Mouse (Mus musculus): ENCODE data around the gene Pip4k2b. TPM values are rescaled to one million over a fixed set of nuclear protein-coding genes. Genes with fewer than 3 reads are reported as not detected.

The Pip4k2b gene
- polyA plus RNA-seq, 1 experiment from 2014 or later = 2.1 TPM

DNA sequence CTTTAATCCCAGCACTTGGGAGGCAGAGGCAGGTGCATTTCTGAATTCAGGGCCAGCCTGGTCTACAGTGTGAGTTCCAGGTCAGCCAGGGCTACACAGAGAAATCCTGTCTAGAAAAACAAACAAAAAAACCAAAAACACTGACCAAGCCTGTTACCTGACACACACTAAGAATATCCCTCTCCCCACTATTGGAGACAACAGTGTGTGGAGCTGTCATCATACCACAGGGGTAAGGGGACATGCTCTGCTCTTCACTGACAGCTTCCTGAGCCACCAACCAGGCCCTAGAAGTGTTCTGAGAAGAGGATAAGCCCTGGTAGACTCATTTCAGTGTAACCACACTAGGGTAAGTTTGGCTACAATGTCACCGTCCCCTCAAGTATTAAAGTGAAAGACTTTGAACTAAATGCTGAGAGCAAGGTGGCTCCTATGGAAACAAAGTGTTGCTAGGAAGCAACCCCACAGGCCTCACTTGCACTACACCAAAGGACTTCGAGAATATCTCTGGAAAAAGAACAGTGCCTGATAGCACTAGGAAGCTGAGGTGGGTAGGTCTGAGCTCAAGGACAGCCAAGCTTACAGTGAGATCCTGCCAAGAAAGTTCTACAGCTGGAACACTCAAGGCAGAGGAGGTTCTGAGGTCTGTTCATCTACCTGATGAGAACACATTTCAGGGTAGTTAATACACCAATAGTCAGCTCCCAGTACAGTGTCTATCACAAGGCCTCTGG lies 35.6 kb upstream of the Pip4k2b start:
- Histone ChIP-seq H3K27me3 (ENCODE audit: control insufficient read depth, insufficient read depth, low read length) (no peaks in the 10 kb centered on the region), H3K4me1 (ENCODE audit: control insufficient read depth, insufficient read depth, low read length) (peaks cover 11% of the 10 kb centered on the region; the same call in 1 of the 2 replicates), H3K36me3 (ENCODE audit: control insufficient read depth, insufficient read depth, low read length) (peaks cover 38% of the 10 kb centered on the region), H3K9ac (ENCODE audit: low read length) (peak overlapping the region; percentile 2; the same call in 1 of the 2 replicates), H3K4me2 (ENCODE audit: low read depth, severe bottlenecking) (peak overlapping the region; percentile 65), H3K27ac (replicated peaks; ENCODE audit: low read depth, low read length) (no peak overlapping the region), H3K9me3 (ENCODE audit: control insufficient read depth, low read length) (no peaks in the 10 kb centered on the region), H3K4me3 (ENCODE audit: low read depth, low read length) (peak overlapping the region; percentile 97)
- DNase-seq (ENCODE audit: low spot score) (no peak), ATAC-seq (ENCODE audit: insufficient number of reproducible peaks, low FRiP score, low TSS enrichment, low read depth) (no peak)
- 90% methylated on average over 2 of the region's 2 CpGs for WGBS

DNA sequence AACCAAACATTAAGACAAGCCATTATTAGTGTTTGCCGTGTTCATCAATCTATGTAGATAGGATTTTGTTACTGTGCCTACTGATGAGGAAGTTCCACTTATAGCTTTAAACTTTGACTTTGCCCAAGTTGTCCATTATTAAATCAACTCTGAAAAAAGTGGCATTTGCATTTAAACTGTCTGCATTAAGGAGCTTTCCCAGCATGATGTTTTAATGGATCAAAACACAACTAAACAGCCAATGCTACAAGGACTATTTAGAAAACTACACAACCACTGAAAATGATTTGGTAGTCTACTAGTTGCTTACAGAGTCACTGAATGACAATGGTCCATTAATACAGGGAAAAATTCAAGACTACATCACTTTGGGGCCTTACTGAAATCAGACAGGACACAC lies 34.4 kb upstream of the Pip4k2b start:
- peaks cover 11% of the 10 kb centered on the region; the same call in 1 of the 2 replicates for H3K4me1 ChIP-seq (ENCODE audit: control insufficient read depth, insufficient read depth, low read length)
- H3K27me3 ChIP-seq (ENCODE audit: control insufficient read depth, insufficient read depth, low read length) = no peaks in the 10 kb centered on the region
- DNase-seq (ENCODE audit: low spot score) = no peak
- no peaks in the 10 kb centered on the region for H3K9me3 ChIP-seq (ENCODE audit: control insufficient read depth, low read length)
- no peak overlapping the region for H3K27ac ChIP-seq (replicated peaks; ENCODE audit: low read depth, low read length)
- 96% methylated on average over 1 of the region's 1 CpGs for WGBS
- no peak for ATAC-seq (ENCODE audit: insufficient number of reproducible peaks, low FRiP score, low TSS enrichment, low read depth)
- no peak overlapping the region for H3K4me2 ChIP-seq (ENCODE audit: low read depth, severe bottlenecking)
- H3K9ac ChIP-seq (ENCODE audit: low read length) = no peak overlapping the region
- H3K4me3 ChIP-seq (ENCODE audit: low read depth, low read length) = no peak overlapping the region
- peaks cover 38% of the 10 kb centered on the region for H3K36me3 ChIP-seq (ENCODE audit: control insufficient read depth, insufficient read depth, low read length)

- H3K4me2 ChIP-seq (ENCODE audit: low read depth, severe bottlenecking) = no peak overlapping the region
- H3K27me3 ChIP-seq (ENCODE audit: control insufficient read depth, insufficient read depth, low read length) = no peaks in the 10 kb centered on the region
- ATAC-seq (ENCODE audit: insufficient number of reproducible peaks, low FRiP score, low TSS enrichment, low read depth) (peak; percentile 20; the same call in 1 of the 2 replicates), DNase-seq (ENCODE audit: low spot score) (peak; percentile 40)
- H3K4me1 ChIP-seq (ENCODE audit: control insufficient read depth, insufficient read depth, low read length) = peaks cover 11% of the 10 kb centered on the region; the same call in 1 of the 2 replicates
- 39% methylated on average over 2 of the region's 2 CpGs for WGBS
- peaks cover 38% of the 10 kb centered on the region for H3K36me3 ChIP-seq (ENCODE audit: control insufficient read depth, insufficient read depth, low read length)
- H3K4me3 ChIP-seq (ENCODE audit: low read depth, low read length) = no peak overlapping the region
- no peak overlapping the region for H3K27ac ChIP-seq (replicated peaks; ENCODE audit: low read depth, low read length)
- no peak overlapping the region for H3K9ac ChIP-seq (ENCODE audit: low read length)
- no peaks in the 10 kb centered on the region for H3K9me3 ChIP-seq (ENCODE audit: control insufficient read depth, low read length)
Observed at GRCm38 (mm10) chr11:97777129-97777529, 32.6 kb upstream of the Pip4k2b start.

- ATAC-seq (ENCODE audit: insufficient number of reproducible peaks, low FRiP score, low TSS enrichment, low read depth) = peak; percentile 44; the same call in 1 of the 2 replicates
Observed at GRCm38 (mm10) chr11:97776497-97777128, 32.1 kb upstream of the Pip4k2b start.

GRCm38 (mm10) chr11:97775808-97776496 lies 31.4 kb upstream of the Pip4k2b start, which contains the start of gene 1700001P01Rik:
1700001P01Rik (minus strand) TSS chr11:97775918.
- Histone ChIP-seq H3K9me3 (ENCODE audit: control insufficient read depth, low read length) (no peaks in the 10 kb centered on the region), H3K9ac (ENCODE audit: low read length) (no peak within 1 kb of the TSS), H3K27ac (replicated peaks; ENCODE audit: low read depth, low read length) (no peak within 1 kb of the TSS; the same call in 1 of the 2 replicates), H3K4me2 (ENCODE audit: low read depth, severe bottlenecking) (no peak within 1 kb of the TSS), H3K4me1 (ENCODE audit: control insufficient read depth, insufficient read depth, low read length) (peaks cover 10% of the 10 kb centered on the region; the same call in 1 of the 2 replicates), H3K36me3 (ENCODE audit: control insufficient read depth, insufficient read depth, low read length) (peaks cover 38% of the 10 kb centered on the region), H3K4me3 (ENCODE audit: low read depth, low read length) (no peak within 1 kb of the TSS), H3K27me3 (ENCODE audit: control insufficient read depth, insufficient read depth, low read length) (no peaks in the 10 kb centered on the region)
- WGBS = 60% methylated on average over 17 of the region's 17 CpGs
- DNase-seq (ENCODE audit: low spot score) (no peak), ATAC-seq (ENCODE audit: insufficient number of reproducible peaks, low FRiP score, low TSS enrichment, low read depth) (no peak; the same call in 1 of the 2 replicates)

More at GRCm38 (mm10) chr11:97776497-97777128, 32.1 kb upstream of the Pip4k2b start:
- Histone ChIP-seq H3K4me1 (ENCODE audit: control insufficient read depth, insufficient read depth, low read length) (peaks cover 11% of the 10 kb centered on the region; the same call in 1 of the 2 replicates), H3K36me3 (ENCODE audit: control insufficient read depth, insufficient read depth, low read length) (peaks cover 38% of the 10 kb centered on the region), H3K27me3 (ENCODE audit: control insufficient read depth, insufficient read depth, low read length) (no peaks in the 10 kb centered on the region), H3K9ac (ENCODE audit: low read length) (no peak overlapping the region), H3K4me3 (ENCODE audit: low read depth, low read length) (no peak overlapping the region), H3K27ac (replicated peaks; ENCODE audit: low read depth, low read length) (no peak overlapping the region), H3K9me3 (ENCODE audit: control insufficient read depth, low read length) (no peaks in the 10 kb centered on the region), H3K4me2 (ENCODE audit: low read depth, severe bottlenecking) (no peak overlapping the region)
- 61% methylated on average over 5 of the region's 5 CpGs for WGBS
- DNase-seq (ENCODE audit: low spot score) = peak; percentile 24

DNA sequence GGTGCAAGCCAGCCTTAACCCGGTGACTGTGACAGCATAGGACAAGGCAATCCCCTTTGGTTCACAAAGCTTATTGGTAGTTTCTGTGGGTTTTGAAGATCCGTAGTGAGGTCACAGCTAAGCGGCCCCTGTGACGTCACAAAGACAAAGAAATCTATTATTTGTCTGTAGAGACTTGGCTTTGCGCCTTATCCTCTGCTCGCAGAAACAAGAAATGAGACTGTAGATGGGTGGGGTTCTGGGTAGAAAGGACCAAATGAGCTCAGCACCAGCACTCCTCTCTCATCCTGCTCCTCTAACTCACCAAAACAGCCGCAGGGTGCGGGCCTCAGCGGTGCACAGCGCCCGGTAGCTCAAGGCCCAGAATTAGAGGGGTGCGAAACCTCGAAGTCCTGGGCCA lies 30.7 kb upstream of the Pip4k2b start:
- no peaks in the 10 kb centered on the region for H3K9me3 ChIP-seq (ENCODE audit: control insufficient read depth, low read length)
- H3K4me3 ChIP-seq (ENCODE audit: low read depth, low read length) = no peak overlapping the region
- H3K36me3 ChIP-seq (ENCODE audit: control insufficient read depth, insufficient read depth, low read length) = peaks cover 32% of the 10 kb centered on the region
- H3K9ac ChIP-seq (ENCODE audit: low read length) = no peak overlapping the region
- DNase-seq (ENCODE audit: low spot score) (no peak), ATAC-seq (ENCODE audit: insufficient number of reproducible peaks, low FRiP score, low TSS enrichment, low read depth) (no peak)
- 84% methylated on average over 13 of the region's 13 CpGs for WGBS
- peaks cover 2% of the 10 kb centered on the region; the same call in 1 of the 2 replicates for H3K4me1 ChIP-seq (ENCODE audit: control insufficient read depth, insufficient read depth, low read length)
- no peak overlapping the region for H3K4me2 ChIP-seq (ENCODE audit: low read depth, severe bottlenecking)
- no peaks in the 10 kb centered on the region for H3K27me3 ChIP-seq (ENCODE audit: control insufficient read depth, insufficient read depth, low read length)
- H3K27ac ChIP-seq (replicated peaks; ENCODE audit: low read depth, low read length) = no peak overlapping the region

- H3K4me2 ChIP-seq (ENCODE audit: low read depth, severe bottlenecking) = no peak overlapping the region
- 0 out of 2 replicates have a peak, but pooled peaks cover under 1% of the 10 kb centered on the region for H3K36me3 ChIP-seq (ENCODE audit: control insufficient read depth, insufficient read depth, low read length)
- no peaks in the 10 kb centered on the region for H3K4me1 ChIP-seq (ENCODE audit: control insufficient read depth, insufficient read depth, low read length)
- H3K4me3 ChIP-seq (ENCODE audit: low read depth, low read length) = no peak overlapping the region
- H3K27ac ChIP-seq (replicated peaks; ENCODE audit: low read depth, low read length) = no peak overlapping the region
- no peaks in the 10 kb centered on the region for H3K9me3 ChIP-seq (ENCODE audit: control insufficient read depth, low read length)
- 84% methylated on average over 14 of the region's 14 CpGs for WGBS
- no peak overlapping the region for H3K9ac ChIP-seq (ENCODE audit: low read length)
- ATAC-seq (ENCODE audit: insufficient number of reproducible peaks, low FRiP score, low TSS enrichment, low read depth) = no peak
- H3K27me3 ChIP-seq (ENCODE audit: control insufficient read depth, insufficient read depth, low read length) = no peaks in the 10 kb centered on the region
- DNase-seq (ENCODE audit: low spot score) = no peak
Observed at GRCm38 (mm10) chr11:97771410-97771809, 26.9 kb upstream of the Pip4k2b start.

- H3K36me3 ChIP-seq (ENCODE audit: control insufficient read depth, insufficient read depth, low read length) = no peaks in the 10 kb centered on the region
- no peak for ATAC-seq (ENCODE audit: insufficient number of reproducible peaks, low FRiP score, low TSS enrichment, low read depth)
- WGBS = 41% methylated on average over 2 of the region's 2 CpGs
- H3K9ac ChIP-seq (ENCODE audit: low read length) = no peak overlapping the region
- no peak overlapping the region for H3K4me3 ChIP-seq (ENCODE audit: low read depth, low read length)
- H3K9me3 ChIP-seq (ENCODE audit: control insufficient read depth, low read length) = no peaks in the 10 kb centered on the region
- DNase-seq (ENCODE audit: low spot score) = no peak
- no peak overlapping the region for H3K27ac ChIP-seq (replicated peaks; ENCODE audit: low read depth, low read length)
- no peak overlapping the region for H3K4me2 ChIP-seq (ENCODE audit: low read depth, severe bottlenecking)
- H3K4me1 ChIP-seq (ENCODE audit: control insufficient read depth, insufficient read depth, low read length) = 0 out of 2 replicates have a peak, but pooled peaks cover 8% of the 10 kb centered on the region
- no peaks in the 10 kb centered on the region for H3K27me3 ChIP-seq (ENCODE audit: control insufficient read depth, insufficient read depth, low read length)
Observed at GRCm38 (mm10) chr11:97769704-97770103, 25.2 kb upstream of the Pip4k2b start.

Measured in limb, embryonic 11.5 days (tissue).